Comparison of ENCODE assay signal across 9 mouse cellular contexts in the genomic region with DNA sequence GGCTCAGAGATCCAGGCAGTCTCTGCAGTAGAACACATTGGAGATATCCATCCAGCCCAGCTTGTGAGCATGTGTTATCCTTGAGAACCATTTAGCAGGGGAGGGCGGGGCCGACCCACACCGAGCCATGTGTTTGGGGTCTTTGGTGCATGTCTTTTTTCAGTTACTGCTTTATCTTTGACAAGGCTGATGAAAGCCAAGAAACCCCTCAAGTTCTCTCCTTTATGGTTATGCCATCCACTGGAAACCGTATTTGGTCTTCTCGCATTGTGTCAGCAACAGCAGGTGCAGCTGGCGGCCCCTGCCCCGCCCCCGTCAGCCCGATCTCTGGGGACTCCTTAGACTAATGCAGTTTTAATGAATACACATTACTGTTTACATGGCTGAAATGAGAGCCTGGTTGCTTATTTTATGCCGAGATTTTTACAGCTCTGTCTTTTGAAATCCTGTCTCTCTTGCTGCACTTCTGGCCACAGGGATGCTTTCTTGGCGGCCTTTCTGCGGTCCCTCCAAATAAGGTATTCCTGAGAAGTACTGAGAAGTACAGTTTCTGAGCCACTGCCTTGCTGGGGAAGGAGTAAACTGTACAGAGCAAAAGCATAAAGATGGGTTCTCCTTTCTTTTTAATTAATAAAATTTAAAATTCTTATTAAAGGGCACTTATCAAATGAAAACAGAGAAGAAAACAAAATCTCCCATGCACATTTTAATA.
DNase-seq lines count a peak whose midpoint lies in the region; ATAC-seq lines count a peak whose summit lies in the region.
"Had no signal": no experiment of that assay in that cellular context is flagged by ENCODE, and none has a peak within 500 bp of the region (broad histone marks: within the 10 kb centered on the region; RNA-seq: fewer than 3 reads in every experiment).

No protein-coding gene starts in this region.

- peak; percentile 37 for DNase-seq in retina, embryonic 14.5 days (ENCODE audit: low spot score)
- DNase-seq in retina, postnatal 1 day: no peak
- peak; percentile 80 to 88 for DNase-seq in thymus, postnatal 36 days
- DNase-seq in urinary bladder, postnatal 4 days (ENCODE audit: low spot score in 2 of 2): no peak

- no peaks in the 10 kb centered on the region for H3K36me3 ChIP-seq in hindbrain, embryonic 12.5 days
- H3K36me3 ChIP-seq in midbrain, embryonic 15.5 days (replicated peaks): no peaks in the 10 kb centered on the region
- H3K36me3 ChIP-seq in kidney, embryonic 16.5 days (ENCODE audit: insufficient read depth, low read length): no peaks in the 10 kb centered on the region

- H3K4me2 ChIP-seq in hindbrain, embryonic 12.5 days (replicated peaks): peak overlapping the region; percentile 13; the same call in 1 of the 2 replicates
- no peak overlapping the region; the same call in 1 of the 2 replicates for H3K4me2 ChIP-seq in midbrain, embryonic 15.5 days
- H3K4me2 ChIP-seq in kidney, embryonic 16.5 days (replicated peaks; ENCODE audit: low read depth, low read length): no peak overlapping the region
- H3K4me2 ChIP-seq: heart, embryonic 11.5 days had no signal

- no peaks in the 10 kb centered on the region for H3K9me3 ChIP-seq in hindbrain, embryonic 12.5 days (replicated peaks)
- no peaks in the 10 kb centered on the region for H3K9me3 ChIP-seq in midbrain, embryonic 15.5 days
- H3K9me3 ChIP-seq in kidney, embryonic 16.5 days (ENCODE audit: low read length): no peaks in the 10 kb centered on the region

- H3K9ac ChIP-seq in hindbrain, embryonic 12.5 days: no peak overlapping the region
- H3K9ac ChIP-seq in midbrain, embryonic 15.5 days: no peak overlapping the region
- no peak overlapping the region for H3K9ac ChIP-seq in kidney, embryonic 16.5 days (replicated peaks; ENCODE audit: low read length)

- H3K4me1 ChIP-seq in hindbrain, embryonic 12.5 days: peaks cover 7% of the 10 kb centered on the region; the same call in 1 of the 2 replicates
- H3K4me1 ChIP-seq in midbrain, embryonic 15.5 days: peaks cover 13% of the 10 kb centered on the region
- H3K4me1 ChIP-seq in kidney, embryonic 16.5 days (ENCODE audit: insufficient read depth, low read length): no peaks in the 10 kb centered on the region

- peak overlapping the region; percentile 70 for H3K27ac ChIP-seq in hindbrain, embryonic 12.5 days
- H3K27ac ChIP-seq in midbrain, embryonic 15.5 days: no peak overlapping the region
- no peak overlapping the region for H3K27ac ChIP-seq in kidney, embryonic 16.5 days (ENCODE audit: low read length)

- no peaks in the 10 kb centered on the region for H3K27me3 ChIP-seq in hindbrain, embryonic 12.5 days
- no peaks in the 10 kb centered on the region for H3K27me3 ChIP-seq in midbrain, embryonic 15.5 days (replicated peaks)
- H3K27me3 ChIP-seq in kidney, embryonic 16.5 days (ENCODE audit: insufficient read depth, low read length): no peaks in the 10 kb centered on the region

- peak; percentile 86 for ATAC-seq in hindbrain, embryonic 12.5 days (ENCODE audit: low FRiP score)
- 0 out of 2 replicates have a peak, but pooled peaks have one; percentile 63 for ATAC-seq in midbrain, embryonic 15.5 days (replicated peaks)
- no peak for ATAC-seq in kidney, embryonic 16.5 days (ENCODE audit: low FRiP score, low TSS enrichment)

- WGBS in hindbrain, embryonic 12.5 days: 49% methylated on average over 12 of the region's 12 CpGs
- WGBS in midbrain, embryonic 15.5 days: 34% methylated on average over 12 of the region's 12 CpGs
- 70% methylated on average over 12 of the region's 12 CpGs for WGBS in kidney, embryonic 16.5 days

- H3K4me3 ChIP-seq in hindbrain, embryonic 12.5 days: no peak overlapping the region
- no peak overlapping the region for H3K4me3 ChIP-seq in midbrain, embryonic 15.5 days
- H3K4me3 ChIP-seq in kidney, embryonic 16.5 days (ENCODE audit: low read length): no peak overlapping the region
- H3K4me3 ChIP-seq: myocyte had no signal

Comparison
In these comparisons a context has a peak if more than half of its experiments do, and no peak if none do; other contexts are left out.
1. DNase-seq: peak in retina, embryonic 14.5 days (single experiment) and thymus, postnatal 36 days (2 of 2); none in retina, postnatal 1 day (single experiment) and urinary bladder, postnatal 4 days (0 of 2).